Mouse (Mus musculus) layer of hippocampus, postnatal 36 days (tissue): Measurements from ENCODE around the gene Olfr551. TPM values are rescaled to one million over a fixed set of nuclear protein-coding genes. Genes with fewer than 3 reads are reported as not detected.
"Not testable (repeated sequence)": the region's sequence is repeated elsewhere in the genome, so short reads cannot be mapped to it uniquely, and the experiment has no call there.

Experiments used
- DNase-seq, 2 experiments: peaks; one replicate each; pipeline ENCODE4 v3.0.0; 2022
- total RNA-seq, 2 experiments: library from RNA; stranded (reverse); gene quantifications; 2 replicates each; pipeline ENCODE4 v1.2.3; 2021

The Olfr551 gene
- total RNA-seq, result not detected

GRCm38 (mm10) chr7:102591786-102592185 lies at the start of gene Olfr551:
Olfr551 (minus strand) TSS chr7:102591886.
- DNase-seq, result no peak

DNA sequence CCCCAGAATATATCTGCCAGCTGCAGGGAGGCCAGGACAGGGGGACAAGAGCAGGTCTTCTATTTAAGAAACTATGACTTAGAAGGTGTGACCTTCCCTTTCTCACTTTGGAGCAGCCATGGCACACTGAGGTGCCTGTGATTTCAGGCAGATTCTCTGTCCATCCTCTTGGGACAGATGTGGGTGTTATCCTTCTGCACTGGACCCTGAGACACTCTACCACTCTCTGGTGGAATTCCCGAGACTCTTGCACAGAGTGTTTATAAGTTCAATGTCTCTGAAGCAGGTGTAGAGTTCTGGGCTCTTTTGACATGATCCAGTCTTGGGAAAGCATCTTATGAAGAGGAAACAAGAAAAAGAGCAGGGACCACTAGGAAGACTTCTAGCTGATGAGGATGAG lies 46.4 kb upstream of the Olfr551 start, which contains the start of gene Olfr554:
Olfr554 (plus strand) TSS at position 301 of the 400 bp plus-strand sequence.
- DNase-seq, result no peak

DNA sequence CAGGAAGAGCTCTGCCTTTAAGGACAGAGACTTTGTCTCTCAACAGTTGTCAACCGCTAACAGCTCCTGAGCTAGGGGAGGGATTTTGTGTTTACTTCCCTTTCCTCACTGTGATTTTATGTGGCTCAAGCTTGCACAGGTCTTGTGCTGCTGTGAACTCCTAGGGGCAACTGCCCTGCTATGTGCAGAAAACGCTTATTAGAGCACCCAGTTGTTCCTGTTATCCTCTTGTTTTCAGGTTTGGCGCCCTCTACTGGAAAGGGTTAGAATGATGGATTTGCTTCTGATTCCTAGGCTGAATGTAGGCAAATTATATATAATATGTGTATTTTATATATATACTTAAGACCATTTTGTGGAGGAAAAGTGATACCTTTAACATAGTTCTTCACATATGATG lies 45.0 kb upstream of the Olfr551 start:
- peak in 1 of 2 experiments; percentile 2 for DNase-seq

DNA sequence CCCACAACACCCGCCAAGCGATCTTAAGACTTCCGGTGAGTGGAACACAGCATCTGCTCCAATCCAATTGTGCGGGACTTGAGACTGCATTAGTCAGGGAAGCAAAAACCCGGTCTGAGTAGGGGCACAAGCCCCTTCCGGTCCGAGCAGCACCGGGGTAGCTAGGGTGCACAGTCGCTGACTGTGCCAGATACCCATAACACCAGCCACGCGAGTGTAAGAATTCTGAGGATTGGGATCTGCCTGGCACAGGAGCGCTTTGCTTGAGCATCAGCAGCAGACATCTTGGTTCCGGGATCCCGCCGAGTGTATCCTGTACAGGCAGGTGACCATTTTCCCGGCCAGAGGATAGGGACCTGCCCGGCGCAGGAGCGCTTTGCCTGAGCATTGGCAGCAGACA lies 28.7 kb upstream of the Olfr551 start:
- not testable (repeated sequence) for DNase-seq

- DNase-seq, result no peak
These were observed 27.9 kb upstream of the Olfr551 start for GRCm38 (mm10) chr7:102619608-102620007.

DNA sequence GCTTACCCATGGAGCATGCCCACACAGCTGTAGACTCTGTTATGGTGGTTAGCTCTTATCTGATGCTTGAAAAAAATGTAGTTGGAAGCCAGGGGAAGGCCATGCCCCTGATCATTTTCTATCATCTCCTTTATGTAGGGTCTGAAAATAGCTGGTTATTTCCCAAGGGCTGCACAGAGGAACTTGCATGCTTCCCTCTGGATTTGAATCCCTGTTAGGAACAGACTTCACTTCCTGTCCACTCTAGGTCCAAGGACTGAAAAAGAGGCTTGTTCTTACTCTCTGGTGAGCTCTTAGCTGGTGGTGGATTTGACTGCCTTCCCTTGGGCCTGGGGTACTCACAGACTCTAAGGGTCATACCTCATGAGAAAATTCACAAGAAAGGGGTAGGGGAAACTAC lies 26.4 kb upstream of the Olfr551 start, which contains the start of gene Olfr553:
Olfr553 (minus strand) TSS at position 101 of the 400 bp plus-strand sequence.
- no peak for DNase-seq

- no peak for DNase-seq
These were observed 5.8 kb upstream of the Olfr551 start, which contains the start of gene Olfr552 for GRCm38 (mm10) chr7:102597378-102598031. Olfr552 (plus strand) TSS chr7:102597770.

GRCm38 (mm10) chr7:102575998-102576397 lies 15.7 kb downstream of the Olfr551 start:
- DNase-seq, result no peak

DNA sequence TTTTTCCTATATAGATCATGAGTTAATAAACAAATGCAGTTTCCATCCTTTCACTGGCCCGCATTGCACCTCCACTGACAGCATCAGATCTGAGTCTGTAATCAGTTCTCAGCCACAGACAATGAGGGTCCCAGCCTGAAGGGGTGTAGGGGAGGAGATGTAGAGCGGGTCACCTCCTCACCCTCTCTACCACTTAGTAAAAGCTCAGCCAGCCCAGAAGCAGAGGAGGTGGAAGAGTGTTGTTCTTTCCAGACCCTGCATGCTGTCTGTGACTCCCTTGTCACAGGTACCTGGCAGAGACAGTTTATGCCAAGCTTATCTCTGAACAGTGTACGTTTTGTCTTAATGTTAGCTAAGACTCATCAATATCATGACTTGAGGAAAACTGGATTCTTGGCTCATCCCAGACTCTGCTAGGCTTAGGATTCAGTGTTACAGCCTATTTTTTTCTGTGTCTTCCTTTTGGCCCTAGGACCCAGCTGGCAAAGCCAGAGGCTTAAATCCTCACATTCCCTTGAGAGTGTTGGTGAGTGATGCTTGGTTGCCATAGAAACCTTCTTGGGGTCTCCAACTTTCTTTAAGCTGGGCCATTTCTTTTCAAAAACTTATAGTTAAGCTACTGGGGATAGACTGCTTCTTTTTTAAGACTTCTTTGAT lies 18.4 kb downstream of the Olfr551 start:
- no peak for DNase-seq

- DNase-seq, result no peak
These were observed 20.5 kb downstream of the Olfr551 start, which contains the start of gene Olfr550 for GRCm38 (mm10) chr7:102571142-102571541. Olfr550 (plus strand) TSS chr7:102571442.

GRCm38 (mm10) chr7:102566219-102566618 lies 25.5 kb downstream of the Olfr551 start:
- no peak for DNase-seq

- peak; percentile 45 to 52 for DNase-seq
These were observed 26.4 kb downstream of the Olfr551 start, which contains the start of gene Trim21 for GRCm38 (mm10) chr7:102564999-102565997. Trim21 (minus strand) TSS chr7:102565486.

DNA sequence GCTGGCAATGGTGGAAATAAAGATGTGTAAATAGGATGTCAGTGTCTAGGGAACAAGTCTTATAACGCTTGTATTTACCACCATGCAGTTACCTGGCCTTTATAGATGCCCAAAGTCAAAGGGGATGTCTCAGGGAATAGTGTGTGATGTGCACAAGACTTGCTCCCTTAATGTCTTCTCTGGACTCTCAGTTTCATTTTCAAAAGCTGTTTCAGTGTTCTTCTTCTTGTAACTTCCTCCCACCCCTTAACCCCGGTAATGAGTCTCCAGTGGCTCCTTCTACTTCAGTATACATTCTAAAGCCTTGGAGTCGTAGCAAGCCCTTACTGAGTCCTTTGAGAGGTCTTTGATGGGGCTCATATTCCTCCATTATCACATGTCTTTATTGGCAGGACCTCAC lies 38.4 kb downstream of the Olfr551 start:
- no peak for DNase-seq

DNA sequence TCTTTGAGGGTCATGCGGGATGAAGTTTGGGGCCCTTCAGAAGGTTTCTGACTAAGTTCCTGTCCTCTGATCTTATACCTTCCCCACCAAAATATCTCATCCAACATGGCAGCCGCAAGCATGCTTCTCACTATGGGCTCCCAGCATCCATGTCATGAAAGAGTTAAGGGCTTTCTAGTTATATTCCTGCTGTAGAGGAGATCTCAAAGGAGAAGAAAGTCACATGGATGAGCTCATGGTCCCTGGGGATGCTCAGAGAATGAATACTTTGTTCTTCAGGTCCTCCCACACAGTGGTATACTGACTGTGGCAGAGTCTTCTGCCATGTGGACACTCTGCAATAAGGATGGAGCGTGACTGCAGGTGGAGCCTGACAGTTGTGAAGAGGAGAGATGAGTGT lies 42.1 kb downstream of the Olfr551 start, which contains the start of gene Olfr549:
Olfr549 (plus strand) TSS at position 301 of the 400 bp plus-strand sequence.
- DNase-seq, result no peak

DNA sequence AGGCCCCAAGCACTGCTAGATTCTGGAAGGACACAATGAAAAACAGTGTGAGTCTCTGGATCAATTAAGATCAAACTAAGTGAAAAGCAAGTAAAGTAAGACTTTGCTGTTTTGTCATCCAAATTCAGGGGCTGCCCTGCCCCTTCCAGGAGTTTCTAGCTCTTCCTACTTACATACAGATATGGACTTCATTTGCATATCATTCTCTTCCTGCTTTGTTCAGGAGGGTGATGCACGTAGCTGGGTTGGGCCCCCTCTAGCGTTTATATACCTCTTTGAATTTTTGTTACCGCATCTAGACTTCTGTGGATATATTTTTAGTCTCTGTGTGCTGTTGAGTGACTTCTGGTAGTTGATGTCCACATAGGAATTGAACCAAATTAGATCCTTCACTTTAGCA lies 50.4 kb downstream of the Olfr551 start:
- DNase-seq, result no peak

DNA sequence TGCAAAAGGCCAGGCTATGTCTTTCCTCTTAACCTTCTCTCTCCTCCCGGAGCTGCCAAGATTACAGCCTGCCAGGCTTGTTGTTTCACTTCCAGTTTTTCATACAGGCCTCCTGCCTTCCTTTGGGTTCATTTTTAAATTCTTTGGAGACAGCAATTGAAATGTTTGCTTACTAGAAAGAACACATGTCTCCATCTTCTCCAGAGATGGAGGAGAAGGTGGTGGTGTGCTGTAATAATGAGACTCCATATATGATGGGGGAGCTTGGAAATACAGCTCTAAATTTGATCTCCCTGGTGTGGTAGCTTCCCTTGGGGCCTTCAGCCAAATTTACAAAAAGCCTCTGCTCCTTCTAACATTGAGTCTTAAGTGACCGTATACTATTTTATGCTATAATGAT lies 51.1 kb downstream of the Olfr551 start, which contains the start of gene Olfr548-ps1:
Olfr548-ps1 (plus strand) TSS at position 301 of the 400 bp plus-strand sequence.
- DNase-seq, result no peak

DNA sequence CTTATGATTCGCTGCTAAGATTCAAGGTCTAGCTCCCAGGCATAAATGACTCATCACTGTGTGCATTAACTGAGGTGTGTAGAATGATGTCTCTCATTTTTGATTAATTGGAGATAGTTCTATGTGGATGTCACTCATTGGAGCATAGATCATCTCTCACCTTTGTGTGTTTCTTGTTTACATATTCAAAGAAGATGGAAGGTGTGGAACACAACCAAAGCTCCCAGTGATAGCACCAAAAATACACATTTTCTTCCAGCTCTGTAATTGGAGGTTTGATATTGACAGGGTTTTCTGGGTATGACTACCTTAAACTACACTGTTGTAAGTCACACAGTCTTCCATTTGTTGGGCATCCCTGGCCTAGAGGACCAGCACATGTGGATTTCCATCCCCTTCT lies 57.2 kb downstream of the Olfr551 start, which contains the start of gene Olfr547:
Olfr547 (plus strand) TSS at position 301 of the 400 bp plus-strand sequence.
- DNase-seq, result no peak

Other genes with a start within 250 kb of the Olfr551 start
- gene Rrm1, start 150.2 kb downstream of the Olfr551 start, total RNA-seq, result 10 to 100 TPM in 1 of 2 experiments, 1 to 10 TPM in 1; 9.8 to 11.4 TPM
- not detected for gene Olfr543, start 110.2 kb downstream of the Olfr551 start, total RNA-seq
- not detected for gene Olfr544, start 103.6 kb downstream of the Olfr551 start, total RNA-seq
- gene Olfr545, start 92.3 kb downstream of the Olfr551 start, total RNA-seq, result not detected
- gene Olfr547, start 57.1 kb downstream of the Olfr551 start, total RNA-seq, result not detected
- not detected for gene Olfr548-ps1, start 51.0 kb downstream of the Olfr551 start, total RNA-seq
- not detected for gene Olfr549, start 42.0 kb downstream of the Olfr551 start, total RNA-seq
- 1 to 10 TPM; 2.7 to 3.1 TPM for gene Trim21, start 26.4 kb downstream of the Olfr551 start, total RNA-seq
- gene Olfr550, start 20.4 kb downstream of the Olfr551 start, total RNA-seq, result 1 to 10 TPM; 2.1 to 3.0 TPM
- under 1 TPM in 1 of 2 experiments, not detected in 1; 0.15 TPM for gene Olfr552, start 5.9 kb upstream of the Olfr551 start, total RNA-seq
- not detected for gene Olfr553, start 26.3 kb upstream of the Olfr551 start, total RNA-seq
- not detected for gene Olfr554, start 46.5 kb upstream of the Olfr551 start, total RNA-seq
- gene Olfr555, start 66.9 kb upstream of the Olfr551 start, total RNA-seq, result not detected
- gene Olfr556, start 73.0 kb upstream of the Olfr551 start, total RNA-seq, result under 1 TPM in 1 of 2 experiments, not detected in 1; 0.25 TPM
- 1 to 10 TPM; 7.1 to 8.4 TPM for gene Trim68, start 95.4 kb upstream of the Olfr551 start, total RNA-seq
- gene Olfr557, start 104.0 kb upstream of the Olfr551 start, total RNA-seq, result under 1 TPM in 1 of 2 experiments, not detected in 1; 0.56 TPM
- gene Olfr558, start 110.3 kb upstream of the Olfr551 start, total RNA-seq, result under 1 TPM; 0.47 to 0.51 TPM
- gene Olfr33, start 127.2 kb upstream of the Olfr551 start, total RNA-seq, result not detected
- gene Olfr559, start 135.6 kb upstream of the Olfr551 start, total RNA-seq, result not detected
- not detected for gene Olfr560, start 167.5 kb upstream of the Olfr551 start, total RNA-seq
- gene Olfr78, start 167.6 kb upstream of the Olfr551 start, total RNA-seq, result under 1 TPM; 0.17 to 0.30 TPM
- not detected for gene Olfr561, start 179.3 kb upstream of the Olfr551 start, total RNA-seq
- not detected for gene Olfr564, start 211.6 kb upstream of the Olfr551 start, total RNA-seq